Mouse (Mus musculus) lung, adult 18-20 months (tissue): Measurements from ENCODE around the gene Aplp1.
"Not testable (repeated sequence)": the region's sequence is repeated elsewhere in the genome, so short reads cannot be mapped to it uniquely, and the experiment has no call there.

Experiments
- DNase-seq, 2 experiments: peaks; one replicate each; pipeline ENCODE4 v3.0.0; 2022; ENCODE audit warnings: mixed read lengths in 2 of 2

Gene Aplp1

GRCm38 (mm10) chr7:30444971-30445751 lies at the start of gene Aplp1:
Gene Aplp1, minus strand, starts transcription at chr7:30445535.
- DNase-seq: peak; percentile 42 to 47

DNA sequence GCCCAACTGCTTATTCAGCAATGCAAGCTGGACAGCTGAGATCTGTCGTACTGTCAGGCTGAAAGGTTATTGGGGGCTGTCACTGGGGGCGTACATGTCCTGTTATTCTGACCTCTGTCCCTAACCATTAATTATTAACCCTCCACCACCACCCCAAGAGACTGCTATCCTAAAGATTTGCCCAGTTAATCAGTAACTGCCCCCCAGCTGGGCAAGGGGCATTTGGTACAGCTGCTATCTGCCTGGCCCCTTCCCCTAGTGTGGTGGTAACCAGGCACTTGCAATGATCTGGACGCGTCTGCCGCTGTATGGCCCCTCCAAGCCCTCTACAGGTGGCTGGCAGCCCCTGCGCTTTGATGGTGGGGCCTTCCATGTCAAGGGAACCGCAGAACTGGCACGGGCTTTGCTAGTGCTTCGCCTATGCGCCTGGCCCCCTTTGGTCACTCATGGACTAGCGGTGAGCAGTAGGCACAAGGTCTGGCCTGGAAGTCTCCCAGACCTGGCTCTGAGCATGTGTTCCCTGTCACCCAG lies 48.1 kb upstream of the Aplp1 start, which contains the start of gene Prodh2:
Gene Prodh2 (plus strand): TSS at position 222 of the 531 bp plus-strand sequence.
- no peak for DNase-seq

- peak; percentile 68 for DNase-seq
Measured at GRCm38 (mm10) chr7:30492765-30493164, 47.4 kb upstream of the Aplp1 start.

- no peak for DNase-seq
Measured at GRCm38 (mm10) chr7:30490957-30491307, 45.6 kb upstream of the Aplp1 start.

DNA sequence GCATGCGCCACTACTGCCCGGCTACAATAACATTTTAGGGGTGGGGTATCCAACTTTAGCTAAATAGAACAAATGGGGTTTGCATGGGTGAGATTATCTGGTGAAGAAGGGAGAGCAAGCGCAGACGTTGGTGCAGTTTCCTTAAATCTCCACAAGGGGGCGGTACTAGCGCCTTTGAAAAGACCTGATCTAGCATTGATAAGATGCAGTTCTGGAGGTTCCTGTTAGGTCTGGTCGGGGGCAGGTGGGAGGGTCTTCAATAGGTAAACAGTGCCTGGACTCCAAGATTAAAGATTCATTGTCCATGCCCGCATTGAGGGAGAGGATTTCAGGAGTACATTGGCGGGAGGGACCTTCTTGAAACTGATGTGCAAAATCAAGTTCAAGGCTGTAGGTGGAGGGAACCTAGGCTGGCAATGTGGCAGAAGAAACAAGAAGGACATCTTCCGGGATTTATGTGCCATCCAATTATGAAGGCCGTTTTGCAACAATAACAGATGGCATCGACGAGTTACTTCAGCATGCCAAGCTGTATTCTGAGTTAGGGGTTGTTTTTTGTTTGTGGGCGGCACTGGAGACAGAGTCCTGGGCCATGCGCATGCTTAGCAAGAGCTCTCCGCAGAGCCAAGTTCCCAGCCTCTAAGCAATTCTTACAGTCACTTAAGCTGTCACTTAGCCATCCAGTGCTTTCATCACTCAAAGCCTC lies 45.1 kb upstream of the Aplp1 start:
- DNase-seq: peak; percentile 10 to 24

GRCm38 (mm10) chr7:30484250-30484649 lies 38.9 kb upstream of the Aplp1 start:
- DNase-seq: no peak

GRCm38 (mm10) chr7:30477415-30478381 lies 32.4 kb upstream of the Aplp1 start:
- no peak for DNase-seq

DNA sequence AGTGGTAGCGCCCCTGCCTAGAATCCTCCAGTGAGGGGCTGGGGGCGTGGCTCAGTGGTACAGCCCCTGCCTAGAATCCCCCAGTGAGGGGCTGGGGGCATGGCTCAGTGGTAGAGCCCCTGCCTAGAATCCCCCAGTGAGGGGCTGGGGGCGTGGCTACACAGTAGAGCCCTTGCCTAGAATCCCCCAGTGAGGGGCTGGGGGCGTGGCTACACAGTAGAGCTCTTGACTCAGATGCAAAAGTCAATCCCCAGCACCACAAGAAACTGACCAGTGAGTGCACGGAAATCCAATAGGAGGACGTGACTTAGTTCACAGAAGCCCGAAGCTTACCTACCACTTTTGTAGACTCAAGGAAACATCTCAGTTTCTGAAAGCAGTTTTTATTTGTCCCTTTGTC lies 30.8 kb upstream of the Aplp1 start:
- DNase-seq: not testable (repeated sequence)

GRCm38 (mm10) chr7:30474999-30475398 lies 29.7 kb upstream of the Aplp1 start:
- no peak for DNase-seq

DNA sequence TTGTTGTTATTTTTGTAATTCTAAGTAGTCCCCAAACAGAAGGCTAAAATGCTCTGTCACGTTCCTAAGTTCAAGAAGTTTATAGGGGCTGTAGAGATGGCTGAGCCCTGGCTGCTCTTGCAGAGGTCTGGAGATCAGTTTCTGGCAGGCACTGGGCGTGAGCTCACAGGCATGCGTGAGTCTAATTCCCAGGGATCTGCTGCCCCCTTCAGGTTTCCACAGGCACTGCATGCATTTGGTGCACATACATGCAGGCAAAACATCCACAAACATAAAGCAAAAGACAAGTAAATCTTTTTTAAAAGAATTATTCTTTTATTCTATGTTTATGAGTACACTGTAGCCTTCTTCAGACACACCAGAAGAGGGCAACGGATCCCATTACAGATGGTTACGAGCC lies 27.1 kb upstream of the Aplp1 start:
- DNase-seq: no peak

DNA sequence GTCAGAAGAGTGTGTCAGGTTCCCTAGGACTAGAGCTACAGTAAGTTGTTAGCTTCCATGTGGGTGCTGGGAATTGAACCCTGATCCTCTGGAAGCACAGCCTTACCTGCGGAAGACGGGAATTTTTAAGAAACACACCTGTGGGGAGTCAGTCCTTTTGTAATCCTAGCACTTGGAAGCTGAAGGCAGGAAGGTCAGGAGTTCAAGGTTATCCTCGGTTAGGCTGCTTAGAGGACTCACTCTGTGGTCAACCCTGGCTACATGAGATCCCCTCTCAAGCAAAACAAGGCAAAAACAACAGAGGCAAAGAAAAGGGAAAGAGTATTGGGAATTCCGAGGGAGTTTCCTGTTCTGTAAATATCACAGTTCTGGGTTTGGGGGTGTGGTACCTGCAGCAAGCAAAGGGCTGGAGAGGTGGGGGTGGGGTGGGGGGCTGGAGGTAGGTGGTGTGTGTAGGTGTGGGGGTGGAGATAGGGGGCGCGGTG lies 19.5 kb upstream of the Aplp1 start:
- no peak for DNase-seq

DNA sequence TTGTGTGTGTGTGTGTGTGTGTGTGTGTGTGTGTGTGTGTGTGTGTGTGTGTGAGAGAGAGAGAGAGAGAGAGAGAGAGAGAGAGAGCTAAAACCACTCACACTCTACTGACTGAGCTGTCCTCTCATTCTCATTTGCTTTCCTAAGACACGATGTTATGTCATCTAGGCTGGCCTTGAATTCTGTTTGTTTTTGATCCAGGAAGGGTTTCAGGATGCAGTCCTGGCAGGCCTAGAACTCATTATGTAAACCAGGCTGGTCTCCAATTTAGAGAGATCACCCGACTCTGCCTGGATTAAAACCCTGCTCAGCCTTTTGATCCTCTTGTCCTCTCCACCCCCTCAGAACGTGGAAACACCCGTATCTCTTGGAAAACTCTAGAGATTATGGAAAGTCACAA lies 18.7 kb upstream of the Aplp1 start:
- DNase-seq: no peak

GRCm38 (mm10) chr7:30463568-30463967 lies 18.2 kb upstream of the Aplp1 start:
- no peak for DNase-seq

DNA sequence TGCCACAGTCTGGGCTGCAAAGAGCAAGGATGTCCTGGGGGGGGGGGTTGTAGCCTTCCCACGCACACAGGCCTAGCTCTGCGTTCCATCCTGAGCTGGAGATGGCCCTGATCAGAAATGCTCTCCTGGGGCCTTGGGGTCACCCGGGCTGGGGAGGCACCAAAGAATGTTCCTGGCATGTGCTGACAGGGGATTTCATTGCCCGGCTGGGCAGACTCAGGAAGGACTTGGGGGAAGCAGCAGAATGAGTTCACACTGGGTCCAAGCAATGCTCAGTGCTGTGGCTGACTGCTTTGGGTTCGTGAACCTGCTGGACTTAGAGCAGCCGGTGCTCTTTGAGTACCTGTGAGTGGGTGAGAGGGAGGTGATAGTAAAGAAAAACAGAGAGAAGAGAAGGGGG lies 14.1 kb upstream of the Aplp1 start:
- DNase-seq: no peak

GRCm38 (mm10) chr7:30457629-30458330 lies 12.4 kb upstream of the Aplp1 start, which contains the start of the genes Kirrel2 and Nphs1:
Gene Kirrel2, minus strand, starts transcription at chr7:30457690.
Gene Nphs1, plus strand, starts transcription at chr7:30458315.
- no peak for DNase-seq

DNA sequence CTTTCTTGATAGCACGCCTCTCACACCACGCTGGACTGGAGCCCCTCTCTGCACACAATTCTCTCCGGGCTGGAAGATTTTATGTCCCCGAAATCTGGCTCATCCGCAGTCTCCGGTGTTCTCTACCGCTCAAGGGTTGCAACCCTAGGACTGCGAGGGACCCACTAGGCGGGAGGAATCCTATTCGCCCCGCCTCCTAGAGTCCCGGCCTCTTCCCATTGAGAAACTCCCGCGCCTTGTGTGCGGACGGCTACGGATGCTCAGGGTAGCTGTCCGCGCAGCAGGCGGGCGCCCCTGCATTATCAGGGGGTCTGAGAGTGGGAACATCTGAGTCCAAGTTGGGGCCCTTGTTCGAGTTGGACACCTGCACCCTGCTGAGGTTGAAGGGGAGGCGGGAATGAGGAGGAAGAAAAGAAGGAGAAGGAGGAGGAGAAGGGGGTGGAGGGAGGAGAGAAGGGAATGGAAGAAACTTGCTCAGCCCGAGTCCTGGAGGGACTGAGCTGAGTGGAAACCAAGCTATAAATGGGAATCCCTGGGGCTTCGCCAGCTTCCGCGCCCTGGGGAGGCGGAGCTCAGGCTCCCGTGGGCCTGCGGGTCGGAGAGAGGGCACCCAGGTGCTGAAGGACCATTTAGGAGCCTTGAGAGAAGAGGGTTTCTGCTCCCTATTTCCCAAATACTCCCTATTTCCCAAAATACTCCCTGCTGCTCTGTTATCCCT lies 11.7 kb upstream of the Aplp1 start:
- DNase-seq: no peak

GRCm38 (mm10) chr7:30456487-30456886 lies 11.2 kb upstream of the Aplp1 start:
- DNase-seq: no peak

GRCm38 (mm10) chr7:30454259-30454658 lies 8.9 kb upstream of the Aplp1 start:
- no peak for DNase-seq

- peak; percentile 59 to 67 for DNase-seq
Measured at GRCm38 (mm10) chr7:30453766-30454165, 8.4 kb upstream of the Aplp1 start.

- DNase-seq: no peak
Measured at GRCm38 (mm10) chr7:30453327-30453726, 8.0 kb upstream of the Aplp1 start.

GRCm38 (mm10) chr7:30450241-30450640 lies 4.9 kb upstream of the Aplp1 start:
- DNase-seq: no peak
